Mouse (Mus musculus) limb, embryonic 14.5 days (tissue): ENCODE results near the gene Olfr1243. TPM values are rescaled to one million over a fixed set of nuclear protein-coding genes. Genes with fewer than 3 reads are reported as not detected.

ENCODE experiments used
- ATAC-seq: fragments of 200-750 bp; cut with Nextera tagmentation; 2 replicates; pipeline ENCODE4 v1.8.0; 2017; ENCODE audit warnings: low read depth, moderate number of reproducible peaks, moderate TSS enrichment; ENCODE audit not compliant: low FRiP score
- DNase-seq: peaks from one replicate; pipeline ENCODE4 v3.0.0-alpha.2; 2015; ENCODE audit warnings: low spot score
- H3K27ac ChIP-seq: fragments of 300-500 bp; sonication (generic); replicated peaks from 2 replicates; pipeline ENCODE4 v1.5.1; 2014; ENCODE audit warnings: low read depth, mild to moderate bottlenecking, low read length, moderate library complexity, mixed read lengths
- H3K27me3 ChIP-seq: fragments of 300-500 bp; sonication (generic); 2 replicates; pipeline ENCODE4 v1.6.1; 2014; ENCODE audit warnings: low read length, mixed read lengths; ENCODE audit not compliant: control insufficient read depth, insufficient read depth
- H3K36me3 ChIP-seq: fragments of 300-500 bp; sonication (generic); 2 replicates; pipeline ENCODE4 v1.6.1; 2014; ENCODE audit warnings: mild to moderate bottlenecking, low read length, moderate library complexity, mixed read lengths; ENCODE audit not compliant: control insufficient read depth, insufficient read depth
- H3K4me1 ChIP-seq: fragments of 300-500 bp; sonication (generic); 2 replicates; pipeline ENCODE4 v1.6.1; 2014; ENCODE audit warnings: antibody characterized with exemption, low read length, mixed read lengths; ENCODE audit not compliant: control insufficient read depth, insufficient read depth
- H3K4me2 ChIP-seq: fragments of 300-500 bp; sonication (generic); replicated peaks from 2 replicates; pipeline ENCODE4 v1.6.1; 2014; ENCODE audit warnings: low read depth, mild to moderate bottlenecking, low read length, moderate library complexity; ENCODE audit not compliant: severe bottlenecking
- H3K4me3 ChIP-seq: fragments of 300-500 bp; sonication (generic); replicated peaks from 2 replicates; pipeline ENCODE4 v1.5.1; 2014; ENCODE audit warnings: low read length
- H3K9ac ChIP-seq: fragments of 300-500 bp; sonication (generic); 2 replicates; pipeline ENCODE4 v1.6.1; 2014; ENCODE audit warnings: mild to moderate bottlenecking, low read depth, low read length, moderate library complexity; ENCODE audit not compliant: severe bottlenecking
- H3K9me3 ChIP-seq: fragments of 300-500 bp; sonication (generic); 2 replicates; pipeline ENCODE4 v1.6.1; 2016; ENCODE audit warnings: low read length; ENCODE audit not compliant: control insufficient read depth
- POLR2A ChIP-seq: fragments of 200-500 bp; IDR thresholded peaks from 2 replicates; pipeline ENCODE4 v1.8.0; 2012; ENCODE audit warnings: inconsistent platforms, mild to moderate bottlenecking, moderate library complexity, borderline replicate concordance; ENCODE audit not compliant: insufficient read depth, insufficient read length; ENCODE audit errors: extremely low read depth
- polyA plus RNA-seq, 2 experiments: library from polyadenylated mRNA; depleted of rRNA in 1 of 2; stranded (reverse) in 1 of 2; unstranded in 1 of 2; fragments of >200 nt; fragmentation: Nextera tagmentation in 1 of 2; extraction: Ambion mirVana in 1 of 2; gene quantifications; 2 replicates each; pipeline versions ENCODE4 v1.2.1 to v1.2.3; 2012 to 2014

Olfr1243 gene
- polyA plus RNA-seq, 2 experiments: not detected

DNA sequence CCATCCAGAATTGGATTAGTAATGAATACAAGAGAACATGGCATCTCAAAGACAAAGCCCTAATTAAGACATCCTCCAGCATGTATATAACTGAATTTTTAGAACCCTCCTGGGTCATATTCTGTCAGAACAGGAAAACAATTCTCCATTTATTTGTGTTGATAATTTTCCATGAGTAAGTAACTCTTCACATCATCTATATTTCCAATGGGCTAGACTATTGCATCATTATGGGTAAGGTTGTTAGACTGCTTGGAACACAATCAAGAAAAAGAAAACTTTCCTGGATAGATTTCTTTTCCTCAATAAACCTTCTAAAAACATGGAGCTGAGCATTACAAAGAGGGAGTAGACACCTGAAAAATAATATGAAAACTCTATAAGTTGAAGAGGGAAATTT, 44.3 kb downstream of the Olfr1243 start, which contains the start of gene Olfr1241:
Gene Olfr1241 (minus strand): TSS at position 101 of the 400 bp plus-strand sequence.
- no peak within 1 kb of the TSS for H3K9ac ChIP-seq
- no peak within 1 kb of the TSS for H3K27ac ChIP-seq
- DNase-seq (no peak), ATAC-seq (no peak)
- no peak for TF ChIP-seq POLR2A
- H3K4me2 ChIP-seq: no peak within 1 kb of the TSS
- H3K36me3 ChIP-seq: no peaks in the 10 kb centered on the region
- H3K4me3 ChIP-seq: no peak within 1 kb of the TSS
- H3K4me1 ChIP-seq: no peaks in the 10 kb centered on the region
- H3K9me3 ChIP-seq: no peaks in the 10 kb centered on the region
- H3K27me3 ChIP-seq: no peaks in the 10 kb centered on the region

Other genes starting within 250 kb of the Olfr1243 start
- gene Olfr1229, start 243.5 kb downstream of the Olfr1243 start, polyA plus RNA-seq (2012; rRNA removed): not detected in 2 replicates
- gene Olfr1229, start 243.5 kb downstream of the Olfr1243 start, polyA plus RNA-seq (2014; fragmentation: Nextera tagmentation; extraction: Ambion mirVana): not detected in 2 replicates
- not detected in 2 replicates for gene Olfr1230, start 234.2 kb downstream of the Olfr1243 start, polyA plus RNA-seq (2012; rRNA removed)
- gene Olfr1230, start 234.2 kb downstream of the Olfr1243 start, polyA plus RNA-seq (2014; fragmentation: Nextera tagmentation; extraction: Ambion mirVana): not detected in 2 replicates
- not detected in 2 replicates for gene Olfr1231, start 224.4 kb downstream of the Olfr1243 start, polyA plus RNA-seq (2012; rRNA removed)
- gene Olfr1231, start 224.4 kb downstream of the Olfr1243 start, polyA plus RNA-seq (2014; fragmentation: Nextera tagmentation; extraction: Ambion mirVana): not detected in 2 replicates
- not detected in 2 replicates for gene Olfr1232, start 201.8 kb downstream of the Olfr1243 start, polyA plus RNA-seq (2012; rRNA removed)
- not detected in 2 replicates for gene Olfr1232, start 201.8 kb downstream of the Olfr1243 start, polyA plus RNA-seq (2014; fragmentation: Nextera tagmentation; extraction: Ambion mirVana)
- not detected in 2 replicates for gene Olfr1233, start 189.1 kb downstream of the Olfr1243 start, polyA plus RNA-seq (2012; rRNA removed)
- not detected in 2 replicates for gene Olfr1233, start 189.1 kb downstream of the Olfr1243 start, polyA plus RNA-seq (2014; fragmentation: Nextera tagmentation; extraction: Ambion mirVana)
- gene Olfr1234, start 166.6 kb downstream of the Olfr1243 start, polyA plus RNA-seq (2012; rRNA removed): not detected in 2 replicates
- not detected in 2 replicates for gene Olfr1234, start 166.6 kb downstream of the Olfr1243 start, polyA plus RNA-seq (2014; fragmentation: Nextera tagmentation; extraction: Ambion mirVana)
- not detected in 2 replicates for gene Olfr1238, start 121.8 kb downstream of the Olfr1243 start, polyA plus RNA-seq (2012; rRNA removed)
- not detected in 2 replicates for gene Olfr1238, start 121.8 kb downstream of the Olfr1243 start, polyA plus RNA-seq (2014; fragmentation: Nextera tagmentation; extraction: Ambion mirVana)
- not detected in 2 replicates for gene Olfr1239, start 111.1 kb downstream of the Olfr1243 start, polyA plus RNA-seq (2012; rRNA removed)
- gene Olfr1239, start 111.1 kb downstream of the Olfr1243 start, polyA plus RNA-seq (2014; fragmentation: Nextera tagmentation; extraction: Ambion mirVana): not detected in 2 replicates
- gene Olfr1240, start 88.5 kb downstream of the Olfr1243 start, polyA plus RNA-seq (2012; rRNA removed): not detected in 2 replicates
- gene Olfr1240, start 88.5 kb downstream of the Olfr1243 start, polyA plus RNA-seq (2014; fragmentation: Nextera tagmentation; extraction: Ambion mirVana): not detected in 2 replicates
- not detected in 2 replicates for gene Olfr1241, start 44.4 kb downstream of the Olfr1243 start, polyA plus RNA-seq (2012; rRNA removed)
- not detected in 2 replicates for gene Olfr1241, start 44.4 kb downstream of the Olfr1243 start, polyA plus RNA-seq (2014; fragmentation: Nextera tagmentation; extraction: Ambion mirVana)
- not detected in 2 replicates for gene Olfr1242, start 33.2 kb downstream of the Olfr1243 start, polyA plus RNA-seq (2012; rRNA removed)
- gene Olfr1242, start 33.2 kb downstream of the Olfr1243 start, polyA plus RNA-seq (2014; fragmentation: Nextera tagmentation; extraction: Ambion mirVana): not detected in 2 replicates
- gene Olfr1245, start 47.0 kb upstream of the Olfr1243 start, polyA plus RNA-seq (2012; rRNA removed): not detected in 2 replicates
- gene Olfr1245, start 47.0 kb upstream of the Olfr1243 start, polyA plus RNA-seq (2014; fragmentation: Nextera tagmentation; extraction: Ambion mirVana): not detected in 2 replicates
- gene Olfr1246, start 61.7 kb upstream of the Olfr1243 start, polyA plus RNA-seq (2012; rRNA removed): not detected in 2 replicates
- not detected in 2 replicates for gene Olfr1246, start 61.7 kb upstream of the Olfr1243 start, polyA plus RNA-seq (2014; fragmentation: Nextera tagmentation; extraction: Ambion mirVana)
- not detected in 2 replicates for gene Olfr1247, start 82.6 kb upstream of the Olfr1243 start, polyA plus RNA-seq (2012; rRNA removed)
- not detected in 2 replicates for gene Olfr1247, start 82.6 kb upstream of the Olfr1243 start, polyA plus RNA-seq (2014; fragmentation: Nextera tagmentation; extraction: Ambion mirVana)
- not detected in 2 replicates for gene Olfr1248, start 86.8 kb upstream of the Olfr1243 start, polyA plus RNA-seq (2012; rRNA removed)
- gene Olfr1248, start 86.8 kb upstream of the Olfr1243 start, polyA plus RNA-seq (2014; fragmentation: Nextera tagmentation; extraction: Ambion mirVana): not detected in 2 replicates
- not detected in 2 replicates for gene Olfr1249, start 103.5 kb upstream of the Olfr1243 start, polyA plus RNA-seq (2012; rRNA removed)
- gene Olfr1249, start 103.5 kb upstream of the Olfr1243 start, polyA plus RNA-seq (2014; fragmentation: Nextera tagmentation; extraction: Ambion mirVana): not detected in 2 replicates
- not detected in 2 replicates for gene Olfr1250, start 130.0 kb upstream of the Olfr1243 start, polyA plus RNA-seq (2012; rRNA removed)
- gene Olfr1250, start 130.0 kb upstream of the Olfr1243 start, polyA plus RNA-seq (2014; fragmentation: Nextera tagmentation; extraction: Ambion mirVana): not detected in 2 replicates
- not detected in 2 replicates for gene Olfr1251, start 140.4 kb upstream of the Olfr1243 start, polyA plus RNA-seq (2012; rRNA removed)
- gene Olfr1251, start 140.4 kb upstream of the Olfr1243 start, polyA plus RNA-seq (2014; fragmentation: Nextera tagmentation; extraction: Ambion mirVana): not detected in 2 replicates
- not detected in 2 replicates for gene Olfr1252, start 193.5 kb upstream of the Olfr1243 start, polyA plus RNA-seq (2012; rRNA removed)
- not detected in 2 replicates for gene Olfr1252, start 193.5 kb upstream of the Olfr1243 start, polyA plus RNA-seq (2014; fragmentation: Nextera tagmentation; extraction: Ambion mirVana)
- not detected in 2 replicates for gene Olfr1253, start 225.6 kb upstream of the Olfr1243 start, polyA plus RNA-seq (2012; rRNA removed)
- gene Olfr1253, start 225.6 kb upstream of the Olfr1243 start, polyA plus RNA-seq (2014; fragmentation: Nextera tagmentation; extraction: Ambion mirVana): not detected in 2 replicates